Mouse (Mus musculus) midbrain, postnatal 0 days (tissue): ENCODE results near the gene Xrcc3. TPM values are rescaled to one million over a fixed set of nuclear protein-coding genes. Genes with fewer than 3 reads are reported as not detected.

ENCODE experiments used
- ATAC-seq: fragments of 200-750 bp; cut with Nextera tagmentation; 2 replicates; pipeline ENCODE4 v1.8.0; 2017; ENCODE audit warnings: moderate number of reproducible peaks, mild to moderate bottlenecking, moderate TSS enrichment, moderate library complexity; ENCODE audit not compliant: low FRiP score
- DNase-seq: peaks from one replicate; pipeline ENCODE4 v3.0.0-alpha.2; 2015; ENCODE audit warnings: low spot score
- H3K27ac ChIP-seq: fragments of 300-500 bp; sonication (generic); 2 replicates; pipeline ENCODE4 v1.5.1; 2014; ENCODE audit warnings: low read depth, mild to moderate bottlenecking, low read length, mixed read lengths
- H3K27me3 ChIP-seq: fragments of 300-500 bp; sonication (generic); 2 replicates; pipeline ENCODE4 v1.6.1; 2014; ENCODE audit warnings: low read length, control low read depth, mixed read lengths; ENCODE audit not compliant: insufficient read depth
- H3K36me3 ChIP-seq: fragments of 300-500 bp; sonication (generic); 2 replicates; pipeline ENCODE4 v1.6.1; 2014; ENCODE audit warnings: low read length, control low read depth, mixed read lengths; ENCODE audit not compliant: insufficient read depth
- H3K4me1 ChIP-seq: fragments of 300-500 bp; sonication (generic); 2 replicates; pipeline ENCODE4 v1.6.1; 2014; ENCODE audit warnings: mild to moderate bottlenecking, control low read depth, antibody characterized with exemption, low read length, mixed read lengths; ENCODE audit not compliant: insufficient read depth
- H3K4me2 ChIP-seq: fragments of 300-500 bp; sonication (generic); 2 replicates; pipeline ENCODE4 v1.6.1; 2014; ENCODE audit warnings: low read depth, mild to moderate bottlenecking, low read length, mixed read lengths; ENCODE audit not compliant: poor library complexity, severe bottlenecking
- H3K4me3 ChIP-seq: fragments of 300-500 bp; sonication (generic); 2 replicates; pipeline ENCODE4 v1.5.1; 2014; ENCODE audit warnings: low read depth, mild to moderate bottlenecking, low read length, moderate library complexity
- H3K9ac ChIP-seq: fragments of 300-500 bp; sonication (generic); replicated peaks from 2 replicates; pipeline ENCODE4 v1.6.1; 2014; ENCODE audit warnings: mild to moderate bottlenecking, low read length, moderate library complexity, mixed read lengths; ENCODE audit not compliant: poor library complexity, severe bottlenecking
- H3K9me3 ChIP-seq: fragments of 300-500 bp; sonication (generic); 2 replicates; pipeline ENCODE4 v1.6.1; 2016; ENCODE audit warnings: low read length, control low read depth
- CTCF ChIP-seq: IDR thresholded peaks from 2 replicates; pipeline ENCODE4 v1.5.1; 2016; ENCODE audit warnings: antibody characterized with exemption, mild to moderate bottlenecking
- WGBS: fragments of 180-500 bp; shearing (Covaris S2); extraction: QIAGEN DNeasy Blood & Tissue Kit; methylation state at CpG from one replicate; pipeline ENCODE4 v1.1.7; 2014; 5-methylcytosine and 5-hydroxymethylcytosine counted together
- polyA plus RNA-seq: library from polyadenylated mRNA; unstranded; fragments of >200 nt; fragmentation: Nextera tagmentation; extraction: Ambion mirVana; gene quantifications from 2 replicates; pipeline ENCODE4 v1.2.1, GENCODE M21; 2015
- total RNA-seq: library from RNA; depleted of rRNA; stranded (reverse); fragments of >200 nt; gene quantifications from 2 replicates; pipeline ENCODE4 v1.2.3, GENCODE M21; 2014; rRNA removed

Gene Xrcc3
- total and polyA plus RNA-seq, 2 experiments from 2014 or later, result 1.7 to 4.1 TPM

GRCm38 (mm10) chr12:111754710-111755109 is 59.0 kb downstream of the Xrcc3 start:
- Histone ChIP-seq H3K4me1 (0 out of 2 replicates have a peak, but pooled peaks cover 6% of the 10 kb centered on the region), H3K36me3 (no peaks in the 10 kb centered on the region), H3K4me2 (no peak overlapping the region), H3K9ac (no peak overlapping the region), H3K4me3 (no peak overlapping the region), H3K27me3 (no peaks in the 10 kb centered on the region), H3K9me3 (no peaks in the 10 kb centered on the region), H3K27ac (no peak overlapping the region)
- no peak for TF ChIP-seq CTCF
- DNase-seq, result no peak
- no peak for ATAC-seq

GRCm38 (mm10) chr12:111753347-111753746 is 60.3 kb downstream of the Xrcc3 start:
- Histone ChIP-seq H3K27me3 (no peaks in the 10 kb centered on the region), H3K36me3 (no peaks in the 10 kb centered on the region), H3K4me2 (no peak overlapping the region), H3K4me1 (0 out of 2 replicates have a peak, but pooled peaks cover 6% of the 10 kb centered on the region), H3K9ac (no peak overlapping the region), H3K4me3 (no peak overlapping the region), H3K27ac (no peak overlapping the region), H3K9me3 (no peaks in the 10 kb centered on the region)
- DNase-seq (no peak), ATAC-seq (no peak)
- TF ChIP-seq CTCF, result no peak
- 64% methylated on average over 9 of the region's 9 CpGs for WGBS

Other genes starting within 250 kb of the Xrcc3 start
- 112 and 141 TPM in 2 replicates for gene Mark3, start 239.3 kb downstream of the Xrcc3 start, total RNA-seq
- gene Mark3, start 239.3 kb downstream of the Xrcc3 start, polyA plus RNA-seq, result 31.8 and 41.3 TPM in 2 replicates
- 1,673 and 2,112 TPM in 2 replicates for gene Ckb, start 141.5 kb downstream of the Xrcc3 start, total RNA-seq
- 1,654 and 1,809 TPM in 2 replicates for gene Ckb, start 141.5 kb downstream of the Xrcc3 start, polyA plus RNA-seq
- 23.2 and 27.5 TPM in 2 replicates for gene Trmt61a, start 135.8 kb downstream of the Xrcc3 start, total RNA-seq
- 8.4 and 8.7 TPM in 2 replicates for gene Trmt61a, start 135.8 kb downstream of the Xrcc3 start, polyA plus RNA-seq
- 28.7 and 43.5 TPM in 2 replicates for gene Bag5, start 100.6 kb downstream of the Xrcc3 start, total RNA-seq
- 68.7 and 70.8 TPM in 2 replicates for gene Bag5, start 100.6 kb downstream of the Xrcc3 start, polyA plus RNA-seq
- 17.9 and 27.8 TPM in 2 replicates for gene Apopt1, start 100.6 kb downstream of the Xrcc3 start, total RNA-seq
- 63.1 and 67.0 TPM in 2 replicates for gene Apopt1, start 100.6 kb downstream of the Xrcc3 start, polyA plus RNA-seq
- gene Klc1, start 55.0 kb downstream of the Xrcc3 start, total RNA-seq, result 509 and 579 TPM in 2 replicates
- gene Klc1, start 55.0 kb downstream of the Xrcc3 start, polyA plus RNA-seq, result 653 and 669 TPM in 2 replicates
- gene Zfyve21, start 297 bp upstream of the Xrcc3 start, total RNA-seq, result 30.6 and 30.9 TPM in 2 replicates
- 29.7 and 37.2 TPM in 2 replicates for gene Zfyve21, start 297 bp upstream of the Xrcc3 start, polyA plus RNA-seq
- 58.5 and 79.3 TPM in 2 replicates for gene Ppp1r13b, start 94.2 kb upstream of the Xrcc3 start, total RNA-seq
- 38.5 and 47.0 TPM in 2 replicates for gene Ppp1r13b, start 94.2 kb upstream of the Xrcc3 start, polyA plus RNA-seq
- 172 and 371 TPM in 2 replicates for gene Atp5mpl, start 153.1 kb upstream of the Xrcc3 start, total RNA-seq
- gene Atp5mpl, start 153.1 kb upstream of the Xrcc3 start, polyA plus RNA-seq, result 836 and 886 TPM in 2 replicates
- 0.19 and 1.5 TPM in 2 replicates for gene Tdrd9, start 157.7 kb upstream of the Xrcc3 start, total RNA-seq
- 0.26 and 0.39 TPM in 2 replicates for gene Tdrd9, start 157.7 kb upstream of the Xrcc3 start, polyA plus RNA-seq
- gene Rd3l, start 167.4 kb upstream of the Xrcc3 start, total RNA-seq, result 0.38 TPM in 1 of 2 replicates, not detected in the other
- 0.34 TPM in 1 of 2 replicates, not detected in the other for gene Rd3l, start 167.4 kb upstream of the Xrcc3 start, polyA plus RNA-seq